Mouse (Mus musculus) neural tube, embryonic 15.5 days (tissue): ENCODE measurements around the gene Gm13271. TPM values are rescaled to one million over a fixed set of nuclear protein-coding genes. Genes with fewer than 3 reads are reported as not detected.
"Not testable (repeated sequence)": the region's sequence is repeated elsewhere in the genome, so short reads cannot be mapped to it uniquely, and the experiment has no call there.

Experiments
- ATAC-seq: fragments of 200-750 bp; cut with Nextera tagmentation; 2 replicates; pipeline ENCODE4 v1.8.0; 2017; ENCODE audit warnings: mild to moderate bottlenecking, moderate TSS enrichment, moderate library complexity; ENCODE audit not compliant: low FRiP score
- H3K27ac ChIP-seq: fragments of 300-500 bp; sonication (generic); replicated peaks from 2 replicates; pipeline ENCODE4 v1.5.1; 2015; ENCODE audit warnings: mild to moderate bottlenecking, inconsistent platforms
- H3K27me3 ChIP-seq: fragments of 300-500 bp; sonication (generic); replicated peaks from 2 replicates; pipeline ENCODE4 v1.6.1; 2015; ENCODE audit warnings: inconsistent platforms
- H3K36me3 ChIP-seq: fragments of 300-500 bp; sonication (generic); 2 replicates; pipeline ENCODE4 v1.6.1; 2015; ENCODE audit warnings: inconsistent platforms
- H3K4me1 ChIP-seq: fragments of 300-500 bp; sonication (generic); 2 replicates; pipeline ENCODE4 v1.6.1; 2015; ENCODE audit warnings: inconsistent platforms
- H3K4me2 ChIP-seq: fragments of 300-500 bp; sonication (generic); 2 replicates; pipeline ENCODE4 v1.6.1; 2015; ENCODE audit warnings: inconsistent platforms, mild to moderate bottlenecking, moderate library complexity
- H3K4me3 ChIP-seq: fragments of 300-500 bp; sonication (generic); replicated peaks from 2 replicates; pipeline ENCODE4 v1.5.1; 2015; ENCODE audit warnings: mild to moderate bottlenecking, inconsistent platforms
- H3K9ac ChIP-seq: fragments of 300-500 bp; sonication (generic); replicated peaks from 2 replicates; pipeline ENCODE4 v1.6.1; 2015; ENCODE audit warnings: mild to moderate bottlenecking, inconsistent platforms
- H3K9me3 ChIP-seq: fragments of 300-500 bp; sonication (generic); replicated peaks from 2 replicates; pipeline ENCODE4 v1.6.1; 2016; ENCODE audit warnings: inconsistent platforms
- WGBS: fragments of 180-500 bp; shearing (Covaris S2); methylation state at CpG from one replicate; pipeline ENCODE4 v1.1.7; 2015; ENCODE audit warnings: mixed read lengths; 5-methylcytosine and 5-hydroxymethylcytosine counted together
- polyA plus RNA-seq: library from polyadenylated mRNA; unstranded; fragments of >200 nt; fragmentation: Nextera tagmentation; extraction: Ambion mirVana; gene quantifications from 2 replicates; pipeline ENCODE4 v1.2.1, GENCODE M21; 2015

The Gm13271 gene
- polyA plus RNA-seq, 1 experiment from 2014 or later, result not detected

DNA sequence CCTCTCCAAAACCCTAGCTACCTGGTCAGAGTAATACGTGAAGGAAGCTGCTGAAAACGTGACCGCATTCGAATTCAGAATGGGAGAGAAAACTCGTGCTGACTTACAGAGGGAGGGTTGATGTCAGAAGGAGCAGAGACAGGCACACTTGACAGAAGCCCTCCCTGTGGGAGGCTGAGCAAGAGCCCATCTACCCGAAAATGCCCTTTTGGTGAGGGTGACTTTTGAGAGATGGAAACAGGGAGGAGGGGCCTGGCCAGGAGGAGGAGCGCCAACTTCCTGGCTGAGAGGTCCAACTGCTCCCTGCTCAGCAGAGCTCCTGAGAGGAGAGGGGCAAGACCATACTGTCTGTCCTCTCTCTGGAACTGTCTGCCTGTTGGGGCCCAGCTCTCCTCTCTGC, 44.7 kb downstream of the Gm13271 start, which contains the start of gene Gm13285:
Gene Gm13285, plus strand, starts transcription at position 301 of the 400 bp plus-strand sequence.
- 13% methylated on average over 5 of the region's 7 CpGs for WGBS

DNA sequence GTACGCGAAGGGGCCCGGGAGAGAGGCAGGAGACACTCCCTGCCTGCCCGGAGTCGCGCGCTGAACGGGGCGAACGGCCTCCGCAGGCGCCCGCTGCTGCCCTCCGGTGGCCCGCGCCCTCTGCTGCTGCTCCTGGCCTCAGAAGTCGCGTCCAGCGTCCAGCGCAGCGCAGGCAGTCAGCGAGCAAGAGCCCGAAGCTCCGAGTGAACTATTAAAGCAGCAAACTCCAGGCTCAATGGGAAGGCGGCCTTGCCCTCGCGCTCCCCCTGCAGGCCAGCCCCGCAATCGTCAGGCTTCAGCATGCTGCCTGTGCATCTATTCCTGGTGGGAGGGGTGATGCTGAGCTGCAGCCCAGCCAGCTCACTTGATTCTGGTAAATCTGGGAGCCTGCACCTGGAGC, 48.3 kb downstream of the Gm13271 start, which contains the start of gene Gm13287:
Gene Gm13287, plus strand, starts transcription at position 301 of the 400 bp plus-strand sequence.
- H3K27me3 ChIP-seq, H3K9ac ChIP-seq, H3K9me3 ChIP-seq, ATAC-seq, H3K4me3 ChIP-seq, H3K4me2 ChIP-seq, H3K4me1 ChIP-seq, H3K36me3 ChIP-seq, H3K27ac ChIP-seq: not testable (repeated sequence)
- no CpG with 5 or more reads among the region's 29 CpGs for WGBS

More for the DNA sequence above, 44.7 kb downstream of the Gm13271 start, which contains the start of gene Gm13285:
- H3K36me3 ChIP-seq, H3K4me2 ChIP-seq, H3K4me1 ChIP-seq, H3K9me3 ChIP-seq, H3K27me3 ChIP-seq, H3K27ac ChIP-seq, H3K4me3 ChIP-seq, H3K9ac ChIP-seq, ATAC-seq: not testable (repeated sequence)

Other genes starting within 250 kb of the Gm13271 start
- gene Ifnb1, start 232.1 kb upstream of the Gm13271 start, polyA plus RNA-seq, result not detected in 2 replicates
- not detected in 2 replicates for gene Ifna15, start 196.6 kb upstream of the Gm13271 start, polyA plus RNA-seq
- gene Ifna14, start 183.1 kb upstream of the Gm13271 start, polyA plus RNA-seq, result not detected in 2 replicates
- gene Ifna9, start 162.5 kb upstream of the Gm13271 start, polyA plus RNA-seq, result not detected in 2 replicates
- not detected in 2 replicates for gene Ifna12, start 151.5 kb upstream of the Gm13271 start, polyA plus RNA-seq
- not detected in 2 replicates for gene C87499, start 120.5 kb upstream of the Gm13271 start, polyA plus RNA-seq
- not detected in 2 replicates for gene Ifna13, start 110.4 kb upstream of the Gm13271 start, polyA plus RNA-seq
- gene Ifna16, start 77.9 kb upstream of the Gm13271 start, polyA plus RNA-seq, result not detected in 2 replicates
- not detected in 2 replicates for gene Ifna2, start 71.0 kb upstream of the Gm13271 start, polyA plus RNA-seq
- gene Ifnab, start 63.5 kb upstream of the Gm13271 start, polyA plus RNA-seq, result not detected in 2 replicates
- 1.0 and 1.4 TPM in 2 replicates for gene Gm26566, start 33.1 kb upstream of the Gm13271 start, polyA plus RNA-seq
- 95.7 and 97.8 TPM in 2 replicates for gene Klhl9, start 32.4 kb upstream of the Gm13271 start, polyA plus RNA-seq
- 0.18 TPM in 1 of 2 replicates, not detected in the other for gene Gm13283, start 5.3 kb downstream of the Gm13271 start, polyA plus RNA-seq
- not detected in 2 replicates for gene Gm13290, start 19.0 kb downstream of the Gm13271 start, polyA plus RNA-seq
- gene Gm13289, start 22.1 kb downstream of the Gm13271 start, polyA plus RNA-seq, result not detected in 2 replicates
- gene Gm13272, start 25.0 kb downstream of the Gm13271 start, polyA plus RNA-seq, result not detected in 2 replicates
- gene Ifnz, start 27.3 kb downstream of the Gm13271 start, polyA plus RNA-seq, result not detected in 2 replicates
- not detected in 2 replicates for gene Gm13276, start 30.8 kb downstream of the Gm13271 start, polyA plus RNA-seq
- not detected in 2 replicates for gene Gm13277, start 33.8 kb downstream of the Gm13271 start, polyA plus RNA-seq
- not detected in 2 replicates for gene Gm13278, start 36.7 kb downstream of the Gm13271 start, polyA plus RNA-seq
- not detected in 2 replicates for gene Gm13275, start 39.6 kb downstream of the Gm13271 start, polyA plus RNA-seq
- not detected in 2 replicates for gene Gm13279, start 42.5 kb downstream of the Gm13271 start, polyA plus RNA-seq
- gene Gm13285, start 44.8 kb downstream of the Gm13271 start, polyA plus RNA-seq, result 0.38 TPM in 1 of 2 replicates, not detected in the other
- not detected in 2 replicates for gene Gm13287, start 48.4 kb downstream of the Gm13271 start, polyA plus RNA-seq
- gene Gm13288, start 50.7 kb downstream of the Gm13271 start, polyA plus RNA-seq, result not detected in 2 replicates
- gene Ifna7, start 61.4 kb downstream of the Gm13271 start, polyA plus RNA-seq, result not detected in 2 replicates
- gene Ifna11, start 65.1 kb downstream of the Gm13271 start, polyA plus RNA-seq, result not detected in 2 replicates
- not detected in 2 replicates for gene Ifna6, start 72.5 kb downstream of the Gm13271 start, polyA plus RNA-seq
- gene Ifna5, start 80.7 kb downstream of the Gm13271 start, polyA plus RNA-seq, result not detected in 2 replicates
- gene Ifna4, start 87.0 kb downstream of the Gm13271 start, polyA plus RNA-seq, result not detected in 2 replicates
- gene Ifna1, start 95.2 kb downstream of the Gm13271 start, polyA plus RNA-seq, result not detected in 2 replicates
- gene Ifne, start 125.3 kb downstream of the Gm13271 start, polyA plus RNA-seq, result not detected in 2 replicates